Mouse (Mus musculus) lung, adult 2 months (tissue): ENCODE results near the gene Sned1.

Experiments
- CTCF ChIP-seq: fragments of 200-500 bp; IDR thresholded peaks from 2 replicates; pipeline ENCODE4 v1.5.1; 2011; ENCODE audit warnings: mild to moderate bottlenecking, low read length, control low read depth; ENCODE audit not compliant: insufficient read depth
- POLR2A ChIP-seq: fragments of 200-500 bp; IDR thresholded peaks from 2 replicates; pipeline ENCODE4 v1.6.1; 2011; ENCODE audit warnings: low read depth, mild to moderate bottlenecking, control low read depth, low read length, borderline replicate concordance; ENCODE audit errors: extremely low read depth

GRCm38 (mm10) chr1:93206277-93206970, 29.2 kb upstream of the Sned1 start:
- TF ChIP-seq CTCF (no peak), POLR2A (no peak)
